10 mouse cellular contexts compared by ENCODE assay signal in genomic region chr1:119234449-119234848, GRCm38 (mm10).
DNase-seq lines count a peak whose midpoint lies in the region; ATAC-seq lines count a peak whose summit lies in the region.
"Had no signal": no experiment of that assay in that cellular context is flagged by ENCODE, and none has a peak within 500 bp of the region (broad histone marks: within the 10 kb centered on the region; RNA-seq: fewer than 3 reads in every experiment).

No protein-coding gene starts in this region.

- no peaks in the 10 kb centered on the region for H3K4me1 ChIP-seq in forebrain, embryonic 14.5 days (ENCODE audit: control insufficient read depth, insufficient read depth, low read length)

- H3K4me2 ChIP-seq in forebrain, embryonic 14.5 days (ENCODE audit: low read length): no peak overlapping the region

- no peaks in the 10 kb centered on the region for H3K27me3 ChIP-seq in forebrain, embryonic 14.5 days (replicated peaks; ENCODE audit: control insufficient read depth, insufficient read depth, low read length)

- WGBS in forebrain, embryonic 14.5 days: 86% methylated on average over 9 of the region's 9 CpGs

- peaks cover 5% of the 10 kb centered on the region; the same call in 1 of the 2 replicates for H3K9me3 ChIP-seq in forebrain, embryonic 14.5 days (replicated peaks; ENCODE audit: control insufficient read depth, low read length)

- no peak overlapping the region for H3K4me3 ChIP-seq in forebrain, embryonic 14.5 days (ENCODE audit: low read depth, low read length)

- no peak for ATAC-seq in forebrain, embryonic 14.5 days

- no peaks in the 10 kb centered on the region for H3K36me3 ChIP-seq in forebrain, embryonic 14.5 days (ENCODE audit: control insufficient read depth, insufficient read depth, low read length)

- no peak overlapping the region for H3K9ac ChIP-seq in forebrain, embryonic 14.5 days (ENCODE audit: low read length)

- DNase-seq in gastrocnemius, adult 18-20 months (ENCODE audit: low spot score): peak; percentile 23
- no peak for DNase-seq in gastrocnemius, postnatal 14 days
- DNase-seq in 3134 (ENCODE audit: extremely low read depth, insufficient read length, low spot score): peak; percentile 19
- peak; percentile 84 for DNase-seq in heart, adult 8-10 months (ENCODE audit: low spot score)
- peak; percentile 85 to 91 for DNase-seq in kidney, postnatal 36 days
- no peak for DNase-seq in cerebellum, adult 9-11 months
- no peak for DNase-seq in forebrain, embryonic 14.5 days (ENCODE audit: low spot score)
- DNase-seq in left cerebral cortex, adult 11 months (ENCODE audit: low spot score): no peak
- DNase-seq: spleen, adult 18-20 months; thymus, postnatal 36 days had no signal

- intact Hi-C loops in gastrocnemius, postnatal 14 days (cut with DNase I; ENCODE audit: low total_unique reads): no loop called here

- H3K27ac ChIP-seq in forebrain, embryonic 14.5 days (ENCODE audit: low read depth, low read length): no peak overlapping the region

Comparison
In these comparisons a context has a peak if more than half of its experiments do, and no peak if none do; other contexts are left out.
1. DNase-seq: peak in gastrocnemius, adult 18-20 months (single experiment), 3134 (single experiment), heart, adult 8-10 months (single experiment) and kidney, postnatal 36 days (2 of 2); none in gastrocnemius, postnatal 14 days (single experiment), cerebellum, adult 9-11 months (single experiment), forebrain, embryonic 14.5 days (single experiment) and left cerebral cortex, adult 11 months (single experiment).